Mouse (Mus musculus): ENCODE results near the gene Gm1527. TPM values are rescaled to one million over a fixed set of nuclear protein-coding genes. Genes with fewer than 3 reads are reported as not detected.

Gene Gm1527
- not detected in 2 replicates for polyA plus RNA-seq (2012; rRNA removed)

GRCm38 (mm10) chr3:28892317-28892716 is at the start of gene Gm1527:
TSS of gene Gm1527 (plus strand) at chr3:28892617.

Other genes starting within 250 kb of the Gm1527 start
- gene Slc2a2, start 194.7 kb upstream of the Gm1527 start, polyA plus RNA-seq (2012; rRNA removed) = 7.6 and 8.9 TPM in 2 replicates
- 3.7 and 4.7 TPM in 2 replicates for gene Eif5a2, start 111.3 kb upstream of the Gm1527 start, polyA plus RNA-seq (2012; rRNA removed)
- gene Rpl22l1, start 87.2 kb upstream of the Gm1527 start, polyA plus RNA-seq (2012; rRNA removed) = 234 and 254 TPM in 2 replicates
- gene Egfem1, start 189.4 kb downstream of the Gm1527 start, polyA plus RNA-seq (2012; rRNA removed) = 0.03 TPM in 2 replicates